Mouse (Mus musculus) cerebellum, adult 9-10 months (tissue): ENCODE results near the gene Olfr725.
A peak's percentile ranks its signal among the peaks of the same experiment; 100 is the strongest.

Source experiments
- DNase-seq: peaks from one replicate; pipeline ENCODE4 v3.0.0; 2022

Gene Olfr725

GRCm38 (mm10) chr14:50040275-50040674, at the start of gene Olfr725:
Gene Olfr725 (minus strand): TSS chr14:50040375.
- no peak for DNase-seq

GRCm38 (mm10) chr14:50062733-50063104, 22.5 kb upstream of the Olfr725 start:
- no peak for DNase-seq

- peak; percentile 62 for DNase-seq
These were observed 22.0 kb upstream of the Olfr725 start for GRCm38 (mm10) chr14:50061955-50062732.

- DNase-seq: no peak
These were observed 21.4 kb upstream of the Olfr725 start for GRCm38 (mm10) chr14:50061590-50061954.

- no peak for DNase-seq
These were observed 21.0 kb upstream of the Olfr725 start for GRCm38 (mm10) chr14:50061179-50061578.

GRCm38 (mm10) chr14:50032041-50032440, 8.1 kb downstream of the Olfr725 start:
- DNase-seq: no peak

GRCm38 (mm10) chr14:50031356-50031755, 8.8 kb downstream of the Olfr725 start:
- no peak for DNase-seq

- no peak for DNase-seq
These were observed 13.8 kb downstream of the Olfr725 start for GRCm38 (mm10) chr14:50026371-50026770.
